Mouse (Mus musculus): Measurements from ENCODE around the gene Tlk2. TPM values are rescaled to one million over a fixed set of nuclear protein-coding genes. Genes with fewer than 3 reads are reported as not detected.

Gene Tlk2
- polyA plus RNA-seq, 1 experiment from 2014 or later, result 23.6 TPM

DNA sequence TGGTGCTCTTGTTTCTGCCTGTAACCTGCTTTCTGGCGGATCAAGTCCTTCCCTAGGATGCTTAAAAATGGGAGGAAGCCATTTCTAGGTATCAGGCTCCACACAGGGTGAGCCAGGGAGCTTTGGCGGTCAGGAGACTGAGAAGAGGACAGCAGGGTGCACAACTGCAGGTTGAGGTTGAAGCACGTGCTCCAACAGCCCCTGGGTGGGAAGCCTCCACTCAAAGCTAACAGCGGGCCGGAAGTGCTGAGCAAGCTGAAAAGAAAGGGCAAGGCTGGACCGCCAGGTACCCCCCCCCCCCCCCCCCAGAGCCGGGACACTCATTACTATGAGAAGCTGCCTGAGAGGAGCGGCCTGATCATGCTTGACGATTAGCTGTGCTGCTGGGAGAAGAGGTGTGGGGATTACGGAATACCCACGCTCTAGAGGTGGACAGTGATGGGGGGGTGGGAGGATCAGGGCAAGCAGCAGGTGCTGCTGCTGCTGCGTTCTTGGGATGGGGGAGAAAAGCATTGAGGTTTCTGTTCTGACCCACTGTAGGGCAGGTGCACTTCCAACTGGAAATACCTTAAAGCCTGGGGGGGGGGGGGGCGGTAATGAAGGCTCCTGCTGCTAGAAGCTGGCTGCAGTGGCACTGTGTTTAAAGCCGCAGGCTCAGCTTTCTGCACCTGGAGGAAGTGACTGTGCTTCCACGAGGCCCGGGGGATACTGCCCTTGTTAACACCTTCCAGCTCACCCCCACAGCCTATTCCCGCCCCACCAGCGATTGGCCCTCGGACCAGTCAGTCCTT, 27.2 kb upstream of the Tlk2 start:
- ATAC-seq, result 0 out of 2 replicates have a peak, but pooled peaks have one; percentile 53
- Histone ChIP-seq H3K4me2 (replicated peaks) (peak overlapping the region; percentile 37), H3K36me3 (no peaks in the 10 kb centered on the region), H3K4me3 (replicated peaks) (no peak overlapping the region), H3K9ac (replicated peaks) (peak overlapping the region; percentile 41), H3K9me3 (no peaks in the 10 kb centered on the region), H3K27ac (no peak overlapping the region), H3K27me3 (no peaks in the 10 kb centered on the region), H3K4me1 (replicated peaks) (peaks cover 18% of the 10 kb centered on the region; the same call in 1 of the 2 replicates)
- WGBS, result 29% methylated on average over 17 of the region's 19 CpGs

DNA sequence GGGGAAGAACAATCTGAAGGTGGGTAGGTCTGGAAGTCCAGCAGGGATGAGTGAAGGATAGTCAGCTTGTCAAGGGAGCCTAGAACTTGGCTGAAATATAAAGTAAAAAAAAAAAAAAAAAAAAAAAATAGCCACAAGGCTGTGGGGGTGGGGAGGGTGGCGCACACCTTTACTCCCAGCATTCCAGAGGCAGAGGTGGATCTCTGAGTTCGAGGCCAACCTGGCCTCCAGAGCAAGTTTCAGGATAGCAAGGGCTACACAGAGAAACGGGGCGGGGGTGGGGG, 26.6 kb upstream of the Tlk2 start:
- H3K4me2 ChIP-seq (replicated peaks), result peak overlapping the region; percentile 37

DNA sequence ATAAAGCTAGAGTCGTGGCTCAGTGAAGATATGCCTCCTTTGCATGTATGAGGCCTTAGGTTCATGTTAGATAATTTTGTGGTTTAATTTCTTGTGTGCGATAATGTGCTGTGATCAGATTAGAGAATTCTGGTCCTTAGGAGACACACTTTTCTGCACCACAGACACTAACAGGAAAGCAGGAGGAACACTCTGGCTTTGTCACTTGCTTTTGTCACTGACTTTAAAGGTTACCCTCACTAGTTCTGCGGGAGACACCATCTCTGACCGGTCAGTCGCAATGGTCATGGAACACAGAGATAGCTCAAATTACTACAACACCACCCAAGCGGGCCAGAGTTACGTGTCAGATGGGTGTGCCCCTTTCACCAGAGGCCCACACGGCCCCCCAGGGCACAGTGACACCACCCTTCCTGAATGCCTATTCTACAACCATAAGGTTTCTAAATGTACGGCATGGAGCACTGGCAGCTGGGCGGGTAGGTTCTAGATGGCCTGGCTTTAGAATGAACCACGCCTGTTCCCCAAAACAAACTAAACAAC, 26.2 kb upstream of the Tlk2 start:
- H3K4me2 ChIP-seq (replicated peaks), result no peak overlapping the region
- H3K27me3 ChIP-seq, result no peaks in the 10 kb centered on the region
- H3K4me1 ChIP-seq (replicated peaks), result peaks cover 18% of the 10 kb centered on the region; the same call in 1 of the 2 replicates
- ATAC-seq, result no peak
- no peak overlapping the region for H3K4me3 ChIP-seq (replicated peaks)
- H3K36me3 ChIP-seq, result no peaks in the 10 kb centered on the region
- H3K9ac ChIP-seq (replicated peaks), result no peak overlapping the region
- H3K9me3 ChIP-seq, result no peaks in the 10 kb centered on the region
- no peak overlapping the region for H3K27ac ChIP-seq
- WGBS, result 85% methylated on average over 11 of the region's 11 CpGs

More for the DNA sequence above, 26.6 kb upstream of the Tlk2 start:
- peaks cover 18% of the 10 kb centered on the region; the same call in 1 of the 2 replicates for H3K4me1 ChIP-seq (replicated peaks)
- H3K36me3 ChIP-seq, result no peaks in the 10 kb centered on the region
- H3K27me3 ChIP-seq, result no peaks in the 10 kb centered on the region
- H3K27ac ChIP-seq, result no peak overlapping the region
- WGBS, result no CpG with 5 or more reads among the region's 4 CpGs
- H3K9me3 ChIP-seq, result no peaks in the 10 kb centered on the region
- ATAC-seq, result no peak
- no peak overlapping the region for H3K4me3 ChIP-seq (replicated peaks)
- peak overlapping the region; percentile 41 for H3K9ac ChIP-seq (replicated peaks)

DNA sequence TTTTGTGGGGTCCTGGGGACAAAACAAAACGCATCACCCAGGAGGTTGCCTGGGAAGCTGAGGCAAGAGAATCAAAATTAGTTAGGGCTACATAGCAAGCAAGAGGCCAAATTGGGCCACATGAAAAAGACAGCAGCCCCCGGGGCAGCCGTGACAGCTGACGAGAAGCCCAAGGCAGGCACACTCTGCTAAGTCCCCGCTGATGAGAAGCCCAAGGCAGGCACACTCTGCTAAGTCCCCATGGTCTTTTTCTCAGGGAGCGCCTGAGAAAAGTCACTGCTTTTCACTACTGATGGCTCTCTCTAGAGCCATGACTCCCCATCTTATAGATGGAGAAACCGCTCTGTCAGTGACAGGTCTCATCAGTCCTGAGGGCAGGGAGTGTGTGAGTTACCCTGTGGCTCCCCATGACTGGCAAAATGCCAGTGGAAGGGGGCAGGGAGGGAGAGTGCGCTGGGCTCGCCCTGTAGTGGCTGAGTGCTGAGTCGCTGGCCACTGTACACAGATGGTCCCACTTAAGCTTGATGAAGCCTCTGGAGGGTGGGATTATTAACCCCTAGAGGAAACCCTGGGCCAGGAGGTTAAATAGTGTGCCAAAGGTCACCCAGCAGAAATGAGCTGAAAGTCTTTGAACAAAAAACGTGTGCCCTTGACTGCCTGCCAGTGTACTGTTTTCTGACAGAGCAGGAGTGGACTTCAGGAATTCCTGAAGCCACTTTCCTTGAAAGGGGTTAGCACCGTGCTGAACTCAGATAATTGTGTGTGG, 25.4 kb upstream of the Tlk2 start:
- Histone ChIP-seq H3K27me3 (no peaks in the 10 kb centered on the region), H3K4me1 (replicated peaks) (peaks cover 18% of the 10 kb centered on the region; the same call in 1 of the 2 replicates), H3K9ac (replicated peaks) (no peak overlapping the region), H3K27ac (no peak overlapping the region), H3K4me3 (replicated peaks) (no peak overlapping the region), H3K4me2 (replicated peaks) (no peak overlapping the region), H3K36me3 (no peaks in the 10 kb centered on the region), H3K9me3 (no peaks in the 10 kb centered on the region)
- peak; percentile 82 for ATAC-seq
- 33% methylated on average over 12 of the region's 12 CpGs for WGBS

DNA sequence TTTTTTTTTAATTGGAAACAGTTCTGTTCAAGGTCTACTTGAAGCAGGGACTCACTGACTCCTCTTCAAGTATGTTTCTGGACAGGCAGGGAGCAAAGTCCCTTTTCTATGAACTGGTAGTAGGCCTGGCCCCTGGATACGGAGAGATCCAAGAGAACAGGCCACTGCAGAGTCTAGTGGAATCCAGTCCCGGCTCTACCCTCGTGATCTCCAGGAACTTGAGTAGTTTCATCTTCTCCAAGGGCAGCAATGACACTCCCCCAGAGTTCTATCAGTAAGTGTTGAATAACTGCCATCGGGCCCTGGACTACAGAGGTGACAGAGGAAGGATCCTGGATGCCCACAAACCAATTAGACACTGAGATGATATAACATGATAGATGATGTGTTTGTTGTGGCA, 22.7 kb upstream of the Tlk2 start:
- Histone ChIP-seq H3K4me3 (replicated peaks) (no peak overlapping the region), H3K9ac (replicated peaks) (no peak overlapping the region), H3K4me1 (replicated peaks) (peaks cover 16% of the 10 kb centered on the region; the same call in 1 of the 2 replicates), H3K27me3 (no peaks in the 10 kb centered on the region), H3K27ac (no peak overlapping the region), H3K4me2 (replicated peaks) (no peak overlapping the region), H3K36me3 (no peaks in the 10 kb centered on the region), H3K9me3 (no peaks in the 10 kb centered on the region)
- no peak for ATAC-seq
- 90% methylated on average over 4 of the region's 4 CpGs for WGBS

DNA sequence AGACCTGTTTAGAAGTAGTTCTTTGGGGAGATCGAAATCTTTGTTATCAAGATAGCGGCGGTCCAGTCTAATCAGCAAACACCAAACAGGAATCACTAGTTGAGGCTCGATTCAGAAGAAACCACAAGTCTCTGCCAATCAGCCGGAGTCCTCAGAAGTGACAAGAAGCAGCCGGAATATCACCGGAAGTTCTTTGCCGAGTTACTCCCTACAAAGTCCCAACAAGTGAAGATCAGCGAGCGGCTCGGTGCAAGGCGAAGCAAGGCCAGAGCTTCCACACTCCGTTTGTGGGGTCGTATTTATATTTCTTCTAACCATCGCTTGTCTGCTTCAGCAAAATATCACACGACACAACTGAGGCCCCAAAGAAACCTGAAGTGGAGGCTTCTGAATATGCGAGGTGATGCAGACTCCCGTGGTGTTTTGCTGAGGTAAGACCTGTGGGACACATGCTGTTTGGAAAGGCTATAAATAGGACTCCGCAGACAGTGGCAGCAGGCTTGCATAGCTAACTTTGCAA, 21.8 kb upstream of the Tlk2 start:
- Histone ChIP-seq H3K4me1 (replicated peaks) (peaks cover 8% of the 10 kb centered on the region; the same call in 1 of the 2 replicates), H3K9me3 (no peaks in the 10 kb centered on the region), H3K9ac (replicated peaks) (no peak overlapping the region), H3K4me2 (replicated peaks) (no peak overlapping the region), H3K27ac (no peak overlapping the region), H3K36me3 (no peaks in the 10 kb centered on the region), H3K4me3 (replicated peaks) (no peak overlapping the region), H3K27me3 (no peaks in the 10 kb centered on the region)
- ATAC-seq, result no peak
- WGBS, result 87% methylated on average over 19 of the region's 19 CpGs

DNA sequence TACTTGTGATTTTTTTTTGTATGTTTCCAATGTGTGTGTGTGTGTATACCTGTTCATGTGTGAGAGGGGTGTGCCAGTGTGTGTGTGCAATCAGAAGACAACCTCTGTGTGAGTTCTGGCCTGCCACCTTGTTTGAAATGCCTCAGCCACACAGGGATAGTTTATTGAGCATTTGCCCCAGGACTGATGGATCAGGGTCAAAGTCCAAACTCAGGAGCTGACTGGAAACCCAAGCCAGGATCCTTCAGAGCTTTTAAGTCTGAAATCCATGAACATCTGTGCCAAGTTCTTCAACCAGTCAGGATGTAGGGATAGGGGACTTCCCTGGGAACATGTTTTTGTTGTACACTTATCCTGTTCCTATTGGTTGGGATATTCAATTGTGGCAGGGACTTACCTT, 20.6 kb upstream of the Tlk2 start:
- H3K27me3 ChIP-seq, result no peaks in the 10 kb centered on the region

DNA sequence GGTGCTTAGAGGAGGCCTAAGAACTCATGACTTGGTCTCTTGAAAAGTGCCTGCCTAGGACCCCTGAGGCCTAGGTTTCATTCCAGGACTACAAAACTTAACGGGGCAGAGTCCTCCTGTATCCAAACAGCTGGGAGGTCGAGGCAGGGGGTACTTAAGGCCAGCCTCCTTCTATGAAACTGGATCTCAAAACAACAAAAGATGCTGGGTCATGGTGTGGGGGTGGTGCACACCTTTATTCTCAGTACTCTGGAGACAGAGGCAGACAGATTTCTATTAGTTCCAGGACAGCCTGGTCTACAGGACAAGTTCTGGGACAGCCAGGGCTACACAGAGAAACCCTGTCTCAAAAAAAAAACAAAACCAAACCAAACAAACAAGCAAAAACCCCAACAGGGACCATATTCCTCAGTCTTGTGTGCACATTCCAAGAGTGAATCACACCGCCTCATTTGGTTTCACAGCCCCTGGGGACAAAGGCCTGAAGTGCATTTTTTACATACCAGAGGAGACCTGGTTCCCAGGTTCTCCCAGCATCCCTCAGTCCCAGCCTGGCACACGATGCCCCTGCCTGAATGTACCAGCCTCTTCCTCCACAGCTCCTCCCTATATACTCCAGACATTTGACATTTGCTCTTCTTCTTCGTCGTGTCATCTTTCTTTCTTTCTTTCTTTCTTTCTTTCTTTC, 18.8 kb upstream of the Tlk2 start:
- H3K9ac ChIP-seq (replicated peaks), result no peak overlapping the region
- no peak overlapping the region for H3K4me3 ChIP-seq (replicated peaks)
- 68% methylated on average over 6 of the region's 6 CpGs for WGBS
- H3K4me2 ChIP-seq (replicated peaks), result no peak overlapping the region
- H3K27me3 ChIP-seq, result no peaks in the 10 kb centered on the region
- no peak for ATAC-seq
- H3K9me3 ChIP-seq, result peaks cover 5% of the 10 kb centered on the region; the same call in 1 of the 2 replicates
- H3K27ac ChIP-seq, result no peak overlapping the region
- H3K36me3 ChIP-seq, result no peaks in the 10 kb centered on the region
- no peaks in the 10 kb centered on the region for H3K4me1 ChIP-seq (replicated peaks)

More for the DNA sequence above, 20.6 kb upstream of the Tlk2 start:
- no peak for ATAC-seq
- H3K4me1 ChIP-seq (replicated peaks), result peaks cover 5% of the 10 kb centered on the region; the same call in 1 of the 2 replicates
- no peaks in the 10 kb centered on the region for H3K36me3 ChIP-seq
- H3K27ac ChIP-seq, result no peak overlapping the region
- H3K9ac ChIP-seq (replicated peaks), result no peak overlapping the region
- no peak overlapping the region for H3K4me3 ChIP-seq (replicated peaks)
- H3K9me3 ChIP-seq, result no peaks in the 10 kb centered on the region
- no peak overlapping the region for H3K4me2 ChIP-seq (replicated peaks)

DNA sequence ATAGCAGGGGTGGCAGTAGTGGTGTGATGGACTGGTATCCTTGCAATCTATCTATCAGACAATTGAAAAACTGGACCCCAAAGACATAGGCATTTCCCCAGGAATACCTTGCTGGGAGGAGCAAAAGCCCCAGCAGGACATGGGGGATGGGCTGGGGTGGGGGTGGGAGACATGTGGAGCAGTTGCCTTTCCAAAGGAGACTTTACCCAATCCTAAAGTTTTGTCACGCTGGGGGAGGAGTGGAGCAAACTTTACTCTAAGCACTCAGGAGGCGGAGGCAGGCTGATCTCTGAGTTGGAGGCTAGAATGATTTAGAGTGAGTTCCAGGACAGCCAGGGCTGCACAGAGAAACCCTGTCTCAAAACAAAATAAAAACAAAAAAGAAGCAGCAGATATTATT, 17.2 kb upstream of the Tlk2 start:
- ATAC-seq, result no peak
- no peak overlapping the region for H3K4me2 ChIP-seq (replicated peaks)
- 95% methylated on average over 2 of the region's 2 CpGs for WGBS

DNA sequence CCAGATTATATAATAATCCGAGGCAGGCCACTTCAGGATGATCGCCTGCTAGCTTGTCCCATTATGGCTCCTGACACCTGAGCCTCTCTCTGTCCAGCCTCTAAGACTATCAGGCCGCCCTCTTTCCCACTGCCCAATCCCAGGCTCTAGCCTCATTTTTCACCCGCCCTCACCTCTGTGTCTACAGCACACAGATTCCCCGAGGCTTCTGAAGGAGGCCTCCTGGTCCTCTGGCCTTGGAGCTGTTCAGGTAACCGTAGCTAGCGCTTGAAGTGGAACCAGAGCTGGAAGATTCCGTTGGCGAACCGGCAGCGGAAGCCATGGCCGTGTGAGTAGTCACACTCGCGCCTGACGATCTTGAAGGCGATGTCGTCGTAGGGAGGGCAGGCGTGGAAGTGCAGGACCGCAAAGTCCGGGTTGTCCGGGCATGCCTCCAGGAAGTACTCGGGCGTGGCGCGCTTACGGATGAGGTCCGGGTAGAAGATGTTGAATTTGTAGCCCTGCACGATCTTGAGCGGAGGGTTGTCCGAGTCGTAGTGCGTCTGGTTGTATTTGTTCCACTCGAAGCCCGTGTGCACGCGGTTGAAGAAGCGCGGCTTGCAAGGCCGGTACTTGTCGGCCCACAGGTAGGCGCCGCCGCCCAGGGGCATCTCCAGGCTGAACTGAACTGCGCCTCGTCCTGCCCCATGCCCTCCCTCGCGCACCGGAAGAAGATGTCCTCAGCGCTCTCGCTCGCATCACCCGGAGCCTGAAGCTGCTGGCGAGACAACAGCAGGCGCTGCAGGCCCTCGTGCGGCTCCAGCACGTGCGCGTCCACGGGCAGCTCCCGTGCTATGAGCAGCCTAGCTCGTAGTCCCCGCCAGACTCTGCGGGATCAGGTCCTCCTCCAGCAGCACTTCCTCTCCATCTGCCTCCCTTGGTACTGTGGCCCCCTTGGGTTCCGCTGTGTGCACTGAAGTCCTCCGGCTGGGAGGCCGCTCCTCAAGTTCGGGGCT, 13.8 kb upstream of the Tlk2 start:
- Histone ChIP-seq H3K9ac (replicated peaks) (no peak overlapping the region), H3K4me2 (replicated peaks) (no peak overlapping the region), H3K27me3 (no peaks in the 10 kb centered on the region), H3K9me3 (peaks cover 20% of the 10 kb centered on the region), H3K36me3 (no peaks in the 10 kb centered on the region), H3K27ac (no peak overlapping the region), H3K4me1 (replicated peaks) (no peaks in the 10 kb centered on the region), H3K4me3 (replicated peaks) (no peak overlapping the region)
- ATAC-seq, result no peak
- 86% methylated on average over 69 of the region's 69 CpGs for WGBS

More for the DNA sequence above, 17.2 kb upstream of the Tlk2 start:
- H3K4me3 ChIP-seq (replicated peaks), result no peak overlapping the region
- H3K9ac ChIP-seq (replicated peaks), result no peak overlapping the region
- peaks cover 20% of the 10 kb centered on the region for H3K9me3 ChIP-seq
- no peaks in the 10 kb centered on the region for H3K4me1 ChIP-seq (replicated peaks)
- no peaks in the 10 kb centered on the region for H3K36me3 ChIP-seq
- H3K27me3 ChIP-seq, result no peaks in the 10 kb centered on the region
- no peak overlapping the region for H3K27ac ChIP-seq

DNA sequence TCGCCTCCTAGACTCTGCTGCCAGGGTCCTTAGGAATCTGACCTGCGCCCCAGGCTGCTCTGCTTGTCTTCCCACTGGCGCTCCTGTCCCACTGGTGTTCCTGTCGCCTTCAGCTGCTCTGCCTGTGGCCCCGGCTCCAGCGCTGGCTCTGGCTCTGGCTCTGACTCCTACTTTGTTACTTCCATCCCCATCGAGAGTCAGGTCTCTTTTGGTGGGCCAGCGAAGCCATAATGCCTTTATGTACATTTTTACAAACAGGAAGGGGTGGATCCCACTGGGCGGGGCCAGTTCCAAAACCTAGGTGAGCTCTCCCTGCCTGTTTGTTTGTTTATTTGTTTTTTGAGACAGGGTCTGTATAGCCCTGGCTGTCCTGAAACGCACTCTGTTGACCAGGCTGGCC, 11.8 kb upstream of the Tlk2 start:
- no peaks in the 10 kb centered on the region for H3K4me1 ChIP-seq (replicated peaks)
- 90% methylated on average over 10 of the region's 10 CpGs for WGBS
- H3K4me2 ChIP-seq (replicated peaks), result no peak overlapping the region
- H3K27ac ChIP-seq, result no peak overlapping the region
- H3K36me3 ChIP-seq, result no peaks in the 10 kb centered on the region
- ATAC-seq, result no peak
- H3K27me3 ChIP-seq, result no peaks in the 10 kb centered on the region
- H3K4me3 ChIP-seq (replicated peaks), result no peak overlapping the region
- H3K9ac ChIP-seq (replicated peaks), result no peak overlapping the region
- peaks cover 20% of the 10 kb centered on the region for H3K9me3 ChIP-seq
